Mouse (Mus musculus): Measurements from ENCODE around the gene Cckbr.

DNA sequence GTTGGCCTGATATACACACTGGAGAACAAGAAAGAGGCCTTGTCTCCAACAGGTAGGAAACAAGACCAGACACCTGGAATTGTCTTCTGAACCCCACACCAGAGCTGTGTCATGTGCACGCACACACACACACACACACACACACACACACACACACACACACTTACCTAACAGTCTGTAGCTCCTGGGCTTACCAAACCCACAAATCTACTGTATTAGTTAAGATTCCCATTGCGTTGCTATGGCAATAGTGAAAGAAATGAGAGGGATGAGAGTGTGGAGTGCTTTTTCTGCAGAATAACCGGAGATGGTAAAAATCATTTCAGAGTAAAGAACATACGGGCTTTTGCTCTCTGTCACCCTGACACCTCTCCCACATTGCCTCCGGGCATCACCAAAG lies 7.4 kb upstream of the Cckbr start:
- TF ChIP-seq CTCF (IDR thresholded peaks at IDR 0.05; ENCODE audit: low read depth), result no peak
- TF ChIP-seq EP300 (optimal IDR thresholded peaks at IDR 0.05), result no peak

Data from stomach, postnatal 0 days (tissue).